Mouse (Mus musculus) bone marrow macrophage, adult 2 months (primary cell): ENCODE results near the gene Serpini1. TPM values are rescaled to one million over a fixed set of nuclear protein-coding genes. Genes with fewer than 3 reads are reported as not detected.

Source experiments
- H3K27ac ChIP-seq: 2 replicates; pipeline ENCODE4 v1.5.1; 2012; ENCODE audit warnings: low read depth, low read length; ENCODE audit not compliant: insufficient read depth
- H3K4me1 ChIP-seq: 2 replicates; pipeline ENCODE4 v1.6.1; 2012; ENCODE audit warnings: low read length; ENCODE audit not compliant: control insufficient read depth, insufficient read depth
- H3K4me3 ChIP-seq: 2 replicates; pipeline ENCODE4 v1.5.1; 2012; ENCODE audit warnings: mild to moderate bottlenecking, low read length, moderate library complexity; ENCODE audit not compliant: insufficient read depth
- CTCF ChIP-seq: IDR thresholded peaks from 2 replicates; pipeline ENCODE4 v1.5.1; 2012; ENCODE audit warnings: low read depth, mild to moderate bottlenecking, low read length, moderate library complexity
- POLR2A ChIP-seq: IDR thresholded peaks from 2 replicates; pipeline ENCODE4 v1.6.1; 2012; ENCODE audit warnings: mild to moderate bottlenecking, low read depth, low read length, borderline replicate concordance
- polyA plus RNA-seq: library from polyadenylated mRNA; stranded (reverse); fragments of >200 nt; gene quantifications from 2 replicates; pipeline ENCODE4 v1.2.4, GENCODE M21; 2012; ENCODE audit not compliant: missing spikeins, insufficient read depth, insufficient read length

The Serpini1 gene
- 0.60 and 0.80 TPM in 2 replicates for polyA plus RNA-seq

GRCm38 (mm10) chr3:75557292-75557691 is at the start of gene Serpini1:
Gene Serpini1 (plus strand): TSS chr3:75557547.
- Histone ChIP-seq H3K4me1 (peaks cover 4% of the 10 kb centered on the region; the same call in 1 of the 2 replicates), H3K27ac (peak within 1 kb of the TSS; percentile 51), H3K4me3 (peak within 1 kb of the TSS; percentile 81)
- TF ChIP-seq CTCF (no peak), POLR2A (no peak)

- no peak overlapping the region for H3K27ac ChIP-seq
- TF ChIP-seq POLR2A (no peak), CTCF (no peak)
- H3K4me1 ChIP-seq: no peaks in the 10 kb centered on the region
- no peak overlapping the region for H3K4me3 ChIP-seq
These were observed 39.6 kb upstream of the Serpini1 start for GRCm38 (mm10) chr3:75517631-75518250.

- no peaks in the 10 kb centered on the region for H3K4me1 ChIP-seq
- TF ChIP-seq CTCF (no peak), POLR2A (no peak)
- H3K4me3 ChIP-seq: no peak overlapping the region
- H3K27ac ChIP-seq: no peak overlapping the region
These were observed 36.0 kb upstream of the Serpini1 start for GRCm38 (mm10) chr3:75521314-75521713.

GRCm38 (mm10) chr3:75522527-75522926 is 34.8 kb upstream of the Serpini1 start:
- H3K4me1 ChIP-seq: no peaks in the 10 kb centered on the region
- no peak overlapping the region for H3K4me3 ChIP-seq
- H3K27ac ChIP-seq: no peak overlapping the region
- TF ChIP-seq CTCF (no peak), POLR2A (no peak)

- Histone ChIP-seq H3K4me3 (no peak overlapping the region), H3K4me1 (no peaks in the 10 kb centered on the region), H3K27ac (no peak overlapping the region)
- TF ChIP-seq POLR2A (no peak), CTCF (no peak)
These were observed 26.3 kb upstream of the Serpini1 start for GRCm38 (mm10) chr3:75531074-75531473.

GRCm38 (mm10) chr3:75534045-75534834 is 23.1 kb upstream of the Serpini1 start:
- H3K4me1 ChIP-seq: no peaks in the 10 kb centered on the region
- no peak overlapping the region for H3K4me3 ChIP-seq
- no peak overlapping the region for H3K27ac ChIP-seq
- TF ChIP-seq CTCF (no peak), POLR2A (no peak)

GRCm38 (mm10) chr3:75541259-75541658 is 16.1 kb upstream of the Serpini1 start:
- Histone ChIP-seq H3K4me1 (0 out of 2 replicates have a peak, but pooled peaks cover 3% of the 10 kb centered on the region), H3K27ac (no peak overlapping the region), H3K4me3 (no peak overlapping the region)
- TF ChIP-seq CTCF (no peak), POLR2A (no peak)

- no peak for TF ChIP-seq POLR2A
- no peak for TF ChIP-seq CTCF
- H3K4me1 ChIP-seq: 0 out of 2 replicates have a peak, but pooled peaks cover 3% of the 10 kb centered on the region
These were observed 14.5 kb upstream of the Serpini1 start for GRCm38 (mm10) chr3:75542852-75543251.

GRCm38 (mm10) chr3:75544287-75544686 is 13.1 kb upstream of the Serpini1 start:
- no peak overlapping the region for H3K4me3 ChIP-seq
- no peak for TF ChIP-seq CTCF
- no peak for TF ChIP-seq POLR2A
- no peak overlapping the region for H3K27ac ChIP-seq
- H3K4me1 ChIP-seq: 0 out of 2 replicates have a peak, but pooled peaks cover 3% of the 10 kb centered on the region

More at GRCm38 (mm10) chr3:75542852-75543251, 14.5 kb upstream of the Serpini1 start:
- Histone ChIP-seq H3K4me3 (no peak overlapping the region), H3K27ac (no peak overlapping the region)

- TF ChIP-seq POLR2A (no peak), CTCF (no peak)
- H3K4me1 ChIP-seq: peaks cover 2% of the 10 kb centered on the region; the same call in 1 of the 2 replicates
- no peak overlapping the region for H3K4me3 ChIP-seq
- H3K27ac ChIP-seq: no peak overlapping the region
These were observed 6.1 kb upstream of the Serpini1 start for GRCm38 (mm10) chr3:75551248-75551647.
